Mouse (Mus musculus): Measurements from ENCODE around the gene Pias4. TPM values are rescaled to one million over a fixed set of nuclear protein-coding genes. Genes with fewer than 3 reads are reported as not detected.

Pias4 gene
- polyA plus RNA-seq, 2 experiments from 2014 or later = 17.6 to 23.8 TPM

DNA sequence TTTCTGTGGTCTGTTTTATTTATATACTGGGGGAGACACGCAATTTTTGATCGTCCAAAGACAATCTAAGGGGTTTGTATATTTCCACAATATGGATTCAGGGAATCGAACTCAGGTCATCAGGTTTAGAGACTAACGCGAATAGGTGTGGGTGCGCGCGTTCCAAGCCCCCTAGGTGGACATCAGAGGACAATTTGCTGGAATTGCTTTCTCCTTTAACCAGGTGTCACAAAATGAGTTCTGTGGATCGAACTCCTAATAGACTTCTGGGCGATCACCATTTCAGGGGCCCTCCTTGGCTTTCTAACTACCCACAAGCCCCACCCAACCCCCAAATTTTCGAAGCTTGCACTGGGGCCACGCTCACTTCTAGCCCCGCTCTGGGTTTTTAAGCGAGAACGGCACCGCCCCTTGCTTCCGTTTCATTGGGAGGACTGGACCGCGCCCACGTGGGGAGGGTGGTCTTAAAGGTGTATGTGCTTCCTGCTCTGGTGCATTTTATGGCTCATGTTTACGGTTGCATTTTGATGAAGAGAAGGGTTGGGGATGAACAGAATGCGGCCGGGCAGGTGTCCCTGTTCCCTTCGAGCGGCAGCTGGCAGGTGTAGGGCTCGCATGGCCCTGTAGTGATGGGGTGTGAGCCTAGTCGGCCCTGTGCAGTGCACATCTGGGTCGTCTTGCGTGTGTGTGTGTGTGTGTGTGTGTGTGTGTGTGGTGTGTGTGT lies 960 bp upstream of the Pias4 start:
- peak; percentile 41 for ATAC-seq

DNA sequence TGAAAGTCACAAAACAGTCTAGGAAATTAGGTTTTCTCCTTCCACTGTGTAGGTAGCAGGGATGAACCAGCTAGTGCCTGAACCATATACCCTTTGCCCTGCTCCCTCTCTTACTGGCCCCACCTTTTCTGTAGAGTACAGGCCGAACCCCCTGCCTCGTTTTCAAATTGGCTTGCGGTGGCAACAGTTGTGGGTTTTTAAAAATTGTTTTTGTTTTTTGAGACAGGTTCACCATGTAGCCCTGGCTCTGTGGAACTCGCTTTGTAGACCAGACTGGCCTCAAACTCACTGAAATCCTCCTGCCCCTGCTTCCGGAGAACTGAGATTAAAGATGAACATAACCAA lies 336 bp upstream of the Pias4 start:
- peak; percentile 32 for ATAC-seq

DNA sequence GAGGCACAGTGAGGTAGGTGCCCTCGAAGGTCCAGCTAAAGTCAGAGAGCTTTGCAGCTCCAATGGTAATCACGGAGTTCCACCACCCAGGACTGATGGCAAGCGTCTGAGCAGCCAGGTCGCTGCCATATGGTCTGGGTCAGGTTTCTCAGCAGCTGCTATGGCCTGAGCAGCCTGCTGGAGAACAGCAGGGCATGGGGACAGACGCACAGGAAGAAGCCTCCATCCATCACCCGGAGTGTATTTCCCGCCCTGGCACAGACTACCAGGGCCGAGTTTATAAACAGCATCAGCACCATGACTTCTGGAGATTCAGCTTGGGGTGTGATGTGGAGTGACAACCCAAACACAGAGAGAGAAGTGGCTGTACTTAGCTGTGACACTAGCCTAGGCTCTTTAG lies 2.6 kb downstream of the Pias4 start:
- ATAC-seq = no peak

DNA sequence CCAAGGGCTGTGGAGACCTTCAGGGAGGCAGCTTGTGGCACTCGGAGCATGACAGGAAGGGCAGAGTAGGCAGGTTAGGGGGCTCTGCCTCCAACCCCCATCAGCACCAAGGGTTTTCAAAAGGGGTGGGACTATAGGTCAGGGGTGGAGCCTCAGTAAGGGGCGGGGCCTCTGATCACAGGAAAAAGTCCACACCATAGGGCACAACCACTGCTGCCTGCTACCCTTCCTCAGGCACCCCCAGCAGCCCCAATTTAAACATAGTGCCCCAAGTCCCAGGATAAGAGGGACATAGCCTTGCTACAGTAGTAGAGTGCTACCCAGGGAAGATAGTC lies 5.4 kb downstream of the Pias4 start:
- ATAC-seq = no peak

DNA sequence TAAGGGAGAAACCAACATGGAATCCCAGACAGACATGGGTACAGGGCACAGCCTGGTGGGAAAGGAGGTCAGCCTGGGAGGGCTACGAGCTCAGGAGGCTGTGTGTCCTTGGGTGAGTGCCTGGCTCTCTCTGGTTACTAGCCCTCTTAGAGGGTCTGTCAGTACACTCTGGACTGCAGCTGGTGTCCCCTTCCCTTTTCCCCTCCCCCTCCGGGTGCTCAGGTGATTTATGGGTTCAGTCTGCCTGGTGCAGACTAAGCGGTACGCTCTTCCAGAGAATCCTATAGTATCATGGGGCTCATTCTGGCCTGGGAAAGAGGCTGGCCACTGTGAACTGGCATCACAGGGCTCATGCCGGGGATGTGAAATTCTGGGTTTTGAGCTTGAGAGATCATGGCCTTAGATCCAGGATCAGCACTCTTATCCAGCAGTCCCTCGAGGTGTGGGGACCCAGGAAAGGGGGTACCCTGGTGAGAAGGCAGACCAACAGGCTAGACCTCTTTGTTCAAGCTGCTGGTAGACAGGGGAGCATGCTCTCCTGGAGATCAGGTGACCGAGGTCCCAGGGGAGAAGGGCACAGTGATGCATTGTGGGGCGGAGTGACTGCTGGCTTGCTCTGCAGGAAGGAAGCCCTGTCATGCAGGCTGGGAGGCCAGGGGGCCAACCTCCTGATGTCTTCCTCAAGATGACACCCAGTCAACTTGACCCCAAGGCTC lies 6.0 kb downstream of the Pias4 start:
- no peak for ATAC-seq

DNA sequence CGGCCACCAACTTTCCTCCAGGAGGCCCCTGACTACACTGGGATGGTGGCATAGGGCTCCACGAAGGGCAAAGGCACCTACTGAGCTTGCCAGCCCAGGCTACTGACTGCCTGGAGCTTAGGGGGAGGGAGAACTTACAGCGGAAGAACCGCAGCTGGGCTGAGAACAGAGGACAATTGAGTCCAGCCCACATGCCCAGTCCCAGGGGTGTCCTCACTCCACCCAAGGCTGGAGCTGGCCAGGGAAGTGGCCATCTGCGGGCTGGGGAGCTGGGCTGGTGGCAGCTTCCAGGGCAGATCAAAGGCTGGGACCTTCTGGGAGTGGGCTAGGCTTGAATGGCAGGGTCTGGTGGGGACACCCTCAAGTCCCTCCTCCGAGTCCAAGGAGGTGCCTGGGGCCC lies 13.0 kb downstream of the Pias4 start:
- no peak for ATAC-seq

DNA sequence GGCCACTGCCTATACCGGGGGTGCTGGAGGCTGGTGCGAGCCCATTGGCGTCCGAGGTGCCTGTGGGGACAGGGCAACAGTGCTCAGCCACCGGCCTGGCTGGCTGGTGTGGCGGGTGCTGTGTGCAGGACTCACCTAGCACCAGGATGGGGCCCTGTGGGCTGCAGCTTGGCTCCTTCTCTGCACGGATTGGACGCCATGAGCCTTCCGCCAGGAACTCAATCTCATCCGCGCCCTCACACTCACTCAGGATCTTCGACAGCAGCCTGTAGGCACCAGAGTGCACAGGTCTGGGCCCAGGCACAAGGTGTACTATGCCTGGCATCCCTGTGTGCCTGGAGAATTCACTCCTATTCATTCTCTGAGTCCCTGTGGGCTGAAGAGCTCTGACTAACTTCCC lies 13.4 kb downstream of the Pias4 start:
- no peak for ATAC-seq

DNA sequence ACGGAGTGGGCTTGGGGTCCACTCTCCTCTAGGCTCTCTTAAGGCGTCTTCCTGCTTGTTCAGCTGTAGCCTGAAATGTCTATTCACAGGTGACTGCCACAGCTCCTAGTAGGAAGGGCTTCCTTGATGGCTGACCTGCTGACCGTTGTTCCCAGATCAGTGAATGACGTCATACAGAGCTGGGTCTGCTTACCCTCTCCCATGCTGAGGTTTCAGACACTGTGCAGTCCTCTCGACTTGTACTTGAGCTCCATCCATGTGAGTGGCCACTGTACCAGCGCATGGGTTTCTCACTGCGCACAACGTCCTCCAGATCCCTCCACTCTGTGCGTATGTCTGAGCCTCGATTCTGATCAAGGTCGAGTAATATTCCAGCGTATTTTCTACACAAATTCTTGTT lies 15.1 kb downstream of the Pias4 start:
- no peak for ATAC-seq

DNA sequence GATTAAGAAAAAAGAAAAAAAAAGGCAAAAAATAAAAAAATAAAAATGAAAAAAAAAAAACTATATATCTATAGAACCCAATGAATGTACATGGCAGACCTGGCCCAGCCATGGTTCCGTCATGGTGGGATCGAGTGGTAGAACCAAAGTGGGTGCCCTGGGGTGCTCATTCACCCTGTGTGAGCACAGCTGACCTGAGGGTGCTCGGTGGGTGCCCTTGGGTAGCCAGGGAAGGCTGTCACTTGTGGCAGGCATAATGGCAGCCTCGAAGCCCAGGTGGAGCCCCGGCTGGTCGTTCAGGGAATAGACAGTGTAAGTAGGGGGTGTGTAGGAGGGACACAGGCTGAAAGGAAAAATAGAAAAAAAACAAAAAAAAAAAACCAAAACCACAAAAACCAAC lies 16.5 kb downstream of the Pias4 start:
- no peak for ATAC-seq

DNA sequence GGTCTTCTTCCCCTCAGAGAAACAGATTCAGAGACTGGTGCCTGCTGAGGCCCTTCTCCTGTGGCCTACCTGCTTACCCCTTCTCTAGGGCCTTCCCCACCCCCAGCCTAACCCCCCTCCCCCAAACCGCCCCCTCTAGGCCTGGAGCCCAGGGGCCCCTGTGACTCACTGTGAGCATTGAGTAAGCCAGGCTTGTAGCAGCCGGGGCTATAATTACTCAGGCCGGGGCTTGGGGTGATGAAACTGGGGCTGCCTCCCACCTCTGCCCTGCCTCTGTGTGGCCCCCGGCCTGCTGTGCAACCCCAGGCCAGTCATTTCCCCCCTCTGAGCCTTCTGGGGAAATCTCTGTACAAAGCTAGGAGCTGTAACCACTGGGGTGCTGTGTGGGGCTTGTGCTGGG lies 21.4 kb downstream of the Pias4 start:
- no peak for ATAC-seq

DNA sequence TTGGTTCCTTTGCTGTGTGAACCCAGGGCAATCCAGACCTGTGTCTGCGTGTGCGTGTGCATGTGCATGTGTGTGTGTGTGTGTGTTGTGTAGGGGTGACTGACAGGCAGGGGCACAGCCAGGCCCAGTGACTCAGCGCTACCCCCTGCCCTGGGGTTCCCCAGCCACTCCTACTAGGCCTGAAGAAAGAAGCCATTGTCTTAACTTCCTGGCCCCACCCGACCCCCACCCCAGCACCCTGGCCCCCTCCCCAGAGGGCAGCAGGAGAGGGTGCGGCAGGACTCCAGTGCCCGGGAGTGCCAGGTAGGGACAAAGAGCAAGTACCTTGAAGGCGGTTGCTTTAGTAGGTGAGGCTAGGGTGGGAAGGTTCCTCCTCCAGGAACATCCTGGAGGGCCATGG lies 21.9 kb downstream of the Pias4 start:
- no peak for ATAC-seq

DNA sequence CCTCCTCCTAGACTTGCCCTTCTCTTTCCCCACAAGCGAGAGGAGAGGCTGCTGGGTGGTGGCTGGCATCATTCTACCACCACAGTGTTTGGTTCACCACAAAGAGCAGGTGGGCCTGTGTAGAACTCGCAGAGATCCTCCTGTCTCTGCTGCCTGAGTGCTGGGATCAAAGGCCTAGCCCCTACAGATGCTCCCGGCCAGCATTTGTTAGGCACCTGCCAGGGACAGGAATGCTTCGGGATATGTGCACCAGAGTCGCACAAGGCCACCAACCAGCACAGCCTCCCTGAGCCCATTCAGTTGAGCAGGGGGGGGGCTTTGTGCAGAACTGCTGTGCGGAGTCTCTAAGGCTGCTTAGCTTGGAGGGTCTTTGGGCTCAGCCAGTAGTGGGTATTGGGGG lies 22.4 kb downstream of the Pias4 start:
- no peak for ATAC-seq

DNA sequence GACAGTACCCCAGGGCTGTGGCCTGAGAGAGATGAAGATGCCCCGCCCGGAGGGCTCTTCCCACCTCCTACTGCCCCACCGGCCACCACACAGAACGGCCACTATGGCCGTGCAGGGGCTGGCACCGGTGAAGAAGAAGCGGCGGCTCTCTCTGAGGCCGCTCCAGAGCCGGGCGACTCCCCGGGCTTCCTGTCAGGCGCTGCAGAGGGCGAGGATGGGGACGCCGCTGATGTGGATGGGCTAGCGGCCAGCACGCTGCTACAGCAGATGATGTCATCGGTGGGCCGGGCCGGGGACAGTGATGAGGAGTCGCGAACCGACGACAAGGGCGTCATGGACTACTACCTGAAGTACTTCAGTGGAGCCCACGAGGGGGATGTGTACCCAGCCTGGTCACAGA lies 23.1 kb downstream of the Pias4 start:
- ATAC-seq = no peak

DNA sequence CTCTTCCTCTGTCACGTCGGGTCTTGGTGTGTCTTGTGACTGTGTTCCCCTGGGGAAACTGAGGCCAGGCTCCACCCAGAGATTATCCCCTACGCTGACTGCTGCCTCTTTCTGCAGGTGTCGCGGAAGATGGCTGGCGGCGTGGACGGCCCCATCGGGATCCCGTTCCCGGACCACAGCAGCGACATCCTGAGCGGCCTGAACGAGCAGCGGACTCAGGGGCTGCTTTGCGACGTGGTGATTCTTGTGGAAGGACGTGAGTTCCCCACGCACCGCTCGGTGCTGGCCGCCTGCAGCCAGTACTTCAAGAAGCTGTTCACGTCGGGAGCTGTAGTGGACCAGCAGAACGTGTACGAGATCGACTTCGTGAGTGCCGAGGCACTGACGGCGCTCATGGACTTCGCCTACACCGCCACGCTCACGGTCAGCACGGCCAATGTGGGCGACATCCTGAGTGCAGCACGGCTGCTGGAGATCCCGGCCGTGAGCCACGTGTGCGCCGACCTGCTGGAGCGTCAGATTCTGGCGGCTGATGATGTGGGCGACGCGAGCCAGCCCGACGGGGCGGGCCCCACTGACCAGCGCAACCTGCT lies 23.8 kb downstream of the Pias4 start:
- ATAC-seq = no peak

DNA sequence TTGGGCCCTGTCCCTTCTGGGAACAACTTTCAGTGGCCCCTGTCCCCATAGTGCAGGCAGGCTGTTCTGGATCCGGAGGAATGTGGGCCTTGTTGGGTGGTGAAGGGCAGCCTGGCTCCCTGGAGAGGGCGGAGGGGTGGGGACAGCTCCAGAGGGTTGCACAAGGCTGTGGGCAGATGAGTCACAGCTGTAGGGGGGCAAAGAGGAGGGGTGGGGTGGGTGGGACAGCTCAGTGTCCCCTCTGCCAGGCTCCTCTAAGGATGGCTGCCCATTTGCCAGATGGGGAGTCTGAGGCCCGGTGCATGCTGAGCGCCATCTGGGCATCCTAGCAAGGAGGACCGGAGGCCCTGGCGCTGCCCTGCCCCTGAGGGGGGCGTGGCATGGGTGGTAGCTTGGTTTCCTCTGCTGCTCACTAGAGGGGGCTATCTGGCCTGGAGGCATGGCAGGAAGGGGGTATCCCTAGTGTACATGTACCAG lies 24.5 kb downstream of the Pias4 start:
- no peak for ATAC-seq

DNA sequence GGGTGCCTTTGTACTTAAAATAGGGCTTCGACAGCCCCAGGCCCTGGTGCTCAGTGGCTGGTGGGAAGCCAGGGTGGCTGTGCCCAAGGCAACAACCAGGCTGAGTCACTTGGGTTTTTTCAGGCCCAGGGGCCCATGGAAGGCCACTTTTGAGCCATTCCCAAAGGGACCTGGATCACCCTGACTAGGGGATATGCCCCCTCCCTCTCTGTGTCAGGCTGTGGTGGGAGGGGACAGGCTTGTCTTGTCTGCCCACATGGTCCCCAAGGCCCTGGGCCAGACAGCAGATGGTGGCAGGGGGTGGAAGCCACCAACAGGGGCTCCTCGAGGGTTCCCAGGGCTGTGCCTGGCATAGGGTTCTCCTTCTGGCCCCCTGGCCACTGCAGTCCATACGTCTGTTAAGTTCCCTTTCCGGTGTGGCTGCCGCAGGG lies 25.2 kb downstream of the Pias4 start:
- no peak for ATAC-seq

DNA sequence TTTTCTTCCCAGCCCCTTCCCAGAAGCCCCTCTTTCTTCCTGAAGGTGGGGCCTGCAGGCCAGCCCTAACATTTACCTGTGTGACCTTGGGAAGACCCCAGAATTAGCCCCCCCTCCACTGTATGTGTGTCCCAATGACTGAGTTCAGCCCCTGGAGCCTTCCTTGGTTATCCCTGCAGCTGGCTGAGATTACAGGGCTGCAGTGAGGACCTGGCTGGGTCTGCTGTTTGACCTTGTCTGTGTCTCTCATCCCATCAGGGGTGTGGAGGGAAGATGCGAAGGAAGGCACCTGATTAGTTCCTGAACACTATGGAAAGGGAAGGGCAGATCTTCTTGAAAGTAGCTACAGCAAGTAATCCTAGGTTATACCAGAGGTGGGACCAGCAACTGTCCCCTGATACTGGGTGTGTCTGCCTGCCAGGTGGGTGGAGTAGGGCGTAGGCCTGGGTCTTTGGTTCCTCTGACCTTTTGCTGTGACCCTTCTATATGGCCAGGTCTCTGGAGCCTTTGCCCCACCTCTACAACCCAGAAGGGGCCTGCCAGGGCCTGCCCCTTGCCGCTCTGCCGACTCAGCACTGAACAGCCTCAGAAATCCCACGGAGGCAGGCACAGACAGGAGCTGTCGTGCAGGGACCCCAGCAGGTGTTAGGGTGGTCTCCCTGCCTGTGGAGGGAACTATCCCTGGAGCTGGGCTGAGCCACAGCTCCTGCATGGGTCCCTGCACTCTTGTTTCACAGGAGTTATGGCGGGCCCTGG lies 26.1 kb downstream of the Pias4 start:
- no peak for ATAC-seq

DNA sequence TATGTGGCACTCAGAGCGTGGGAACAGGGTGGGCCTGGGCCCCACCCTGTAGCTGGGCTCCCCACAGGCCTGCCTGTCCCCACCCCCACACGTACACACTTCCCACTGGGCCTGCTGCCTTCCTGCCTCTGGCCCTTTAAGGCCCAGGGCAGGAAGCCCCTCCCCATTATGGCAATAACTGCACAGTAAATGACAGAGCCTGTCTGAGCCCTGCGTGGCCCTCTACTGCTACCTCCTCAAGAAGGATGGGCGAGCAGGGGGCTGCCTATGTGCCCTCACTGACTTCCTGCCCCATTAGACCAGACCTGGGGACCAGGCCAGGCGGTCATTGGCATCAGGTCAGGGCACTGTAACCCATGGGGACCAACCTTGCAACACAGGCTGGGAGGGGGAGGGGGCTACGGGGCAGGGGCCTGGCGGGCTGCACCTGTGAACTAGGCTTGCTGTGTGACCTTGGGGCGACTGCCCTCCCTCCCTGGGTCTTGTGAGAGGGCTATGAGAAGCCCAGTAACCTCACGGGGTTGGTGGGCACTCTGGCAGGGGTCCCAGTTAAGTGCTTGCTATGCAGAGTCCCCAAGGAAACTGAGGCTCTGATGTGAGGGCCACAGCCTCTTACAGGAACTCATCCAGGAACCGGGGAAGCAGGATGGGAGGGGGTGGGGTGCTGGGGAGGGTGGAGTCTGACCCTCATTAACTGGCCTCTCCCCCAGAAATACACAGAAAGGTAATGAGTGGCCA lies 26.8 kb downstream of the Pias4 start:
- no peak for ATAC-seq

DNA sequence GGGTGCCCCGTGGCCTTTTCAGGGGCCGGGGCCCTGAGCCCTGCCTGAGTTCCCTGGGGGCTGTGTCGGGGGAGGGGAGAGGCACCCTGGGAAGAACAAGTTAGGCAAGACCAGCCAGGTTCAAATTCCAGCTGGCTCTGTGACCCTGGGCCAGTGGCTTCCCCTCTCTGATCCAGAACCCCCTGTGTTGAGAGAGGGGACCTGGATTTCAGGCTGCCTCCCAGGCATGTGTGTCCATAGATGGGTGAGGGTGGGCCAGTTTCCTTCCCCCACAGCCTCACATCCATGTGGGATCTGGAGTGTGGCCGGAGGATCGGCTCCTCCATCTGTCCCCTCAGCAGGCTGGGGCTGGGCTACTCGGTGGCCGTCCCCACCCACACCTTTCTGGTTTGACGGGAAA lies 27.7 kb downstream of the Pias4 start:
- ATAC-seq = no peak

DNA sequence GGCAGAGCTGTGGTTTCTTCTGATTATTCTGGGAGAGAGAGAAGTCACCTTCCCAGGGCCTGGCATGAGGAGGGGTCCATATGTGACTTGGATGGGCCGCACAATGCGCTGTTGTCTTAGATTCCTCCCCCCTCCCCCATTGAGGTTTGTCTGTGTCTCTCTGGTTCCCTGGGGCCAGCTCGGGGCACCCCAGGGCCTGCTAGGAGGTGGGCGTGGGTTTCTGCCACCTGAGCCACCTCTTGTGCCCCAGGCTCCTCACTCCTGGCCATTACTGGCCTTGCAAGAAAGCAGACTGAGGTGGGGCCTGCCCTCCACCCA lies 28.2 kb downstream of the Pias4 start:
- ATAC-seq = no peak

DNA sequence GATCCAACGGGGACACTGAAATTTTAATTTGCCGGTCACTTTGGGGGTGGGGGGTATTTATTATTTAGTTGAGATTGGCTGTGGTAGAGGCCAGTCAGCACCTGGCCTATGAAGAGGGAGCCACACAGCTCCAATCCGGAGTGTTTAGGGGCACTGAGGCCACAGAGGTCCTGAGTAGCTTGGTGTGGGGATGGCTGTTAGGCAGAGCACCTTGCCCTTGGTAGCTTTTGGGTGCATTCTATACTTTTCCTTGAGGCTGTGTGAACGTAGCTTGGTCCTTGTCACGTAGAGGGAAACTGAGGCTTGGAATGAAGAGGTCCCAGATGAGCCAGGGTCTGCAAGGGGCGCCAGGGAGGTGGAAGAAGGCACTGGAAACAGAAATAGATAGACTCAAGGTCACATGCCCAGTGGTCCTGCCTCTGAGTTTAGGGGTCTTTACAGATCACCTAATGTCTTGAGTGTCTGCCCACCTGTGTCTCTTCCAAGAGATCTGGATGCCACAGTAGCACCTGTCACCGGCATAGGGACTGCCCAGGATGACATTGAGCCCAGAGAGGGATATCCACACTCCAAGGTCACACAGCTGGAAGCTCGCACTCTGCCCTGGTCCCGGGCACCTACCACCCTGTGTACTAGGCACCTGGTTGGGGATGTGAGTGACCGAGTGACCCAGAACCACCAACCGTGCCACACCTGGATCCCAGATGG lies 28.7 kb downstream of the Pias4 start:
- ATAC-seq = no peak

DNA sequence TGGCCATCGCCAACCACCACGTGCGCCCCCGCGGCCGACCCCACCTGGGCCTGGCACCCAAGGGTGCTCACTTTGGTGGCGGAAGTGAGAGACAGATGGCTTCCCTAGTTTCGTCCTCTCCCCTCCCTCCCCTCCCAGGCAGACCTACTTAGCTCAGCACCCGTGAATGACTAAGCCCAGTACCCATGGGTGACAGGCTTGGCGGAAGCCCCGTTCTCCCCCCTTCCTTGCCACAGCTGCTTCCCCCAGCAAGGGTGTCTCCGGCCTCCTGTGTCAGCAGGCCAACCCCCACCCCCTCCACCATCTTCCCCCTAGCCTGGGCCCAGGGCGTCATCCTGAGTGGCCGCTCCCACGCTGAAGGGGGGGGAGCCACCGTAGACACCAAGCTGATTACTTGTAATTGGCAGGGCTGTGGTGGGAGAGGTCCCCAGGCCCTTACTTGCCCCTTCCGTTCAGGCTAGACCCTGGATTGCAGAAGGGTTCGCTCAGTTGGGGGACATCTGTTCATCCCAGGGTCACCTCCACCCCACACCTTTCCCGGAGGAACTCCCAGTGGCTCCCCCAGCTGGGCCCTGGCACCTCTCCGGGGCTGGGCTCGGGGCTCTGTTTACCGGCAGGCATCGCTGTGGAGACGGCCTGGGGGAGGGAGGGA lies 29.5 kb downstream of the Pias4 start:
- peak; percentile 13 for ATAC-seq

All from activated CD4-positive, CD25-positive, alpha-beta regulatory T cell, adult 4 months (primary cell).